Mouse (Mus musculus): ENCODE results near the gene Zc2hc1b. TPM values are rescaled to one million over a fixed set of nuclear protein-coding genes. Genes with fewer than 3 reads are reported as not detected.

The Zc2hc1b gene
- polyA plus RNA-seq (2015; fragmentation: Nextera tagmentation; extraction: Ambion mirVana) = not detected in 2 replicates

DNA sequence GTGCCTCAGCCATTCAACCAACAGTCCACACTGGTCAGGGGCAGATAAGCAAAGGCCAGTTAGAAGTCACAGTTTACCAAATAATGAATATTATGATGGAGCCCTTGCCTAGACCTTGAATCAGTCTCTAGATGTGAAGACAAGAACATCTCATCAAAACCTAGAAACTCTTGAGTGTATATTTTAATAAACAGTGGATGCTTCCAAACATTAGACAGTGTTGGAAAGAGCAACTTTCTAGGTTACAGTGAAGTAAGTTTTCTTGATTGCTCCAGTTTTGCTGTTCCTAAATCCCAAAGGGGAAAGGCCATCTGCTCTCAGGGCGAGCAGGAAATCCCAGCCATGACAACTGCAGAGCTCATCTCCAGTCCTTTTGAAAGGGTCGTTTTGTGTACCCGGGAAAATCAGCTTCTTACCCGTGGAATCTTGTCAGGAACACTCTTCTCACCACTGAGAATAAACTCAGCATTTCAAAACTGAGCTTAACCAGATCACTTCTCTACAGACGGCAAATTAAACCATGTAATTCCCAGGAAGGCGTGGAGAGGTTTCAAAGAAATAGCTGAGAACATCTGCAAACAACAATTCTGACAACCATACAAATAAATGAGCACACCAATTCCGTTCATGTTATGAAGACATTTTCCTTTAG lies at the start of gene Zc2hc1b:
Zc2hc1b (minus strand) TSS at position 51 of the 652 bp plus-strand sequence.
- Histone ChIP-seq H3K27me3 (no peaks in the 10 kb centered on the region), H3K9me3 (replicated peaks) (no peaks in the 10 kb centered on the region), H3K27ac (no peak within 1 kb of the TSS), H3K36me3 (peaks cover 61% of the 10 kb centered on the region), H3K4me1 (replicated peaks) (no peaks in the 10 kb centered on the region), H3K4me2 (no peak within 1 kb of the TSS), H3K9ac (no peak within 1 kb of the TSS), H3K4me3 (no peak within 1 kb of the TSS)
- 66% methylated on average over 7 of the region's 7 CpGs for WGBS
- ATAC-seq (replicated peaks; ENCODE audit: insufficient number of reproducible peaks, insufficient read depth, low FRiP score, low read depth) = no peak

GRCm38 (mm10) chr10:13225377-13226063 lies 47.7 kb upstream of the Zc2hc1b start:
- Histone ChIP-seq H3K4me2 (no peak overlapping the region), H3K9ac (no peak overlapping the region), H3K27me3 (no peaks in the 10 kb centered on the region), H3K4me1 (replicated peaks) (no peaks in the 10 kb centered on the region; the same call in 1 of the 2 replicates), H3K9me3 (replicated peaks) (no peaks in the 10 kb centered on the region), H3K4me3 (no peak overlapping the region), H3K27ac (no peak overlapping the region), H3K36me3 (peaks cover 52% of the 10 kb centered on the region)
- WGBS = 82% methylated on average over 7 of the region's 7 CpGs
- no peak for ATAC-seq (replicated peaks; ENCODE audit: insufficient number of reproducible peaks, insufficient read depth, low FRiP score, low read depth)

DNA sequence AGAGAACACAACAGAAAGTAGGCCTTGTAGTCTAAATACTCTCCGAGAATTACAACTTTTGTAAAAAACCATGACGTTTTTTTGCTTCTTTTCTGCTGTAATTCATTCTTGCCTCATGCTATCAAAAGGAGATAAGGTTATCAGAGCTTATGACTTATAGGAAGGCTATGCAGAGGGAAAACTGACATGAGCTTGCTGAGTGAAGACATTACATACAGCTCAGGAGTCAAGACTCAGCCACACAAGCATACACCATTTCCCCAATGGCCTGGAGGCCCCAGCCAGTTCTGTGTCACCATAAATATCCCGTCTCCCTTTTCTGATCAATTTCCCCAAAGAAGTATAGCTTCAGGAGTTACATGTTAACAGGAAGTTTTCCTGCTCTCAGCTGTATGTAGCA lies 44.3 kb upstream of the Zc2hc1b start:
- H3K4me3 ChIP-seq = no peak overlapping the region
- no peak overlapping the region for H3K27ac ChIP-seq
- no peak overlapping the region for H3K4me2 ChIP-seq
- ATAC-seq (replicated peaks; ENCODE audit: insufficient number of reproducible peaks, insufficient read depth, low FRiP score, low read depth) = no peak
- no peaks in the 10 kb centered on the region for H3K9me3 ChIP-seq (replicated peaks)
- H3K27me3 ChIP-seq = no peaks in the 10 kb centered on the region
- no peaks in the 10 kb centered on the region; the same call in 1 of the 2 replicates for H3K4me1 ChIP-seq (replicated peaks)
- H3K36me3 ChIP-seq = peaks cover 38% of the 10 kb centered on the region
- H3K9ac ChIP-seq = no peak overlapping the region
- 68% methylated on average over 3 of the region's 3 CpGs for WGBS

DNA sequence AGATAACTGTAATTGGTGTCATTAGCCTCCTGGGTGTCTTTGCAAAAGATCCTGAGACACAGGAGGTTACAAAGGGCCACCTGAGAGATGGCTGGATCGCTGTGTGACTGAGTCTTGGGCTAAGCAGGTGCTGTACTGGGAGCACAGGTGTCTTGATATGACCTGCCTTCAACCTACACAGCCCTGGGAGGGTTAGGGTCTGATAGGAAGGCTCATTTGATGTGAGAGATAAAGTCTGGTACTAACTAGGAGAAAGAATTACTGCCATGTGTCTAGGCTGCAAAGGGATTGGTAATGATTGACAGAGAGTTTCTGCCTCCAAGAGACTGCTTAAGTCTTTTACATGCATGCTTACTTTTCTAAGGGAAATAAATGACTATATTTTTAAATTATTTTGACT lies 42.2 kb upstream of the Zc2hc1b start:
- Histone ChIP-seq H3K4me1 (replicated peaks) (no peaks in the 10 kb centered on the region; the same call in 1 of the 2 replicates), H3K9ac (no peak overlapping the region), H3K4me3 (no peak overlapping the region), H3K27ac (no peak overlapping the region), H3K9me3 (replicated peaks) (no peaks in the 10 kb centered on the region), H3K27me3 (no peaks in the 10 kb centered on the region), H3K36me3 (peaks cover 38% of the 10 kb centered on the region), H3K4me2 (no peak overlapping the region)
- no peak for ATAC-seq (replicated peaks; ENCODE audit: insufficient number of reproducible peaks, insufficient read depth, low FRiP score, low read depth)
- WGBS = 72% methylated on average over 1 of the region's 1 CpGs

GRCm38 (mm10) chr10:13213956-13214355 lies 36.1 kb upstream of the Zc2hc1b start:
- no peak overlapping the region for H3K9ac ChIP-seq
- H3K4me2 ChIP-seq = peak overlapping the region; percentile 24; the same call in 1 of the 2 replicates

GRCm38 (mm10) chr10:13212829-13213228 lies 35.0 kb upstream of the Zc2hc1b start:
- Histone ChIP-seq H3K36me3 (no peaks in the 10 kb centered on the region; the same call in 1 of the 2 replicates), H3K4me1 (replicated peaks) (peaks cover 30% of the 10 kb centered on the region), H3K27ac (0 out of 2 replicates have a peak overlapping the region, but pooled peaks have one; percentile 2), H3K9ac (no peak overlapping the region), H3K9me3 (replicated peaks) (no peaks in the 10 kb centered on the region), H3K4me2 (no peak overlapping the region), H3K4me3 (no peak overlapping the region), H3K27me3 (no peaks in the 10 kb centered on the region)
- WGBS = 45% methylated on average over 6 of the region's 6 CpGs
- ATAC-seq (replicated peaks; ENCODE audit: insufficient number of reproducible peaks, insufficient read depth, low FRiP score, low read depth) = no peak

More at GRCm38 (mm10) chr10:13213956-13214355, 36.1 kb upstream of the Zc2hc1b start:
- Histone ChIP-seq H3K4me3 (no peak overlapping the region), H3K36me3 (peaks cover 1% of the 10 kb centered on the region; the same call in 1 of the 2 replicates), H3K4me1 (replicated peaks) (peaks cover 30% of the 10 kb centered on the region), H3K27ac (peak overlapping the region; percentile 66), H3K9me3 (replicated peaks) (no peaks in the 10 kb centered on the region), H3K27me3 (no peaks in the 10 kb centered on the region)
- no peak for ATAC-seq (replicated peaks; ENCODE audit: insufficient number of reproducible peaks, insufficient read depth, low FRiP score, low read depth)
- WGBS = 31% methylated on average over 12 of the region's 12 CpGs

DNA sequence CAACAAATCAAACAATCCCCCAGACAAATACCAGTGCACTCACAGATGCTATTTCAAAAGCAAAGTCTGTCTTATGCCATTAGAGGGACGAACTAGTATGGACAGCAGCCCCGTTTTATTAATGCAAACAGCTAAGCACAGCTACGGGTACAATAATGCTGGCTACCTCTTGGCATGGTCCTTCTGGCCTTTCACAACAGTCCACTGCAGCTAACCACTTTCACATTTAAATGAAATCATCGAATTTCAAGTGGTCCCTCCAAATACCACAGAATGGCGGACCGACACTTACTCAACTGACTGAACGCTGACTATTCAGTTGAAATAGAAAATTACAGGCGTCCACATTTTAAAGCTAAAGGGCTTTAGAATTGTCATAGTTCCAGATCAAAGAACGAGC lies 34.5 kb upstream of the Zc2hc1b start:
- H3K4me1 ChIP-seq (replicated peaks) = peaks cover 30% of the 10 kb centered on the region
- WGBS = 75% methylated on average over 9 of the region's 9 CpGs
- H3K9ac ChIP-seq = no peak overlapping the region

GRCm38 (mm10) chr10:13209930-13210637 lies 32.3 kb upstream of the Zc2hc1b start:
- WGBS = 35% methylated on average over 8 of the region's 8 CpGs
- H3K9ac ChIP-seq = no peak overlapping the region
- peak overlapping the region; percentile 49 for H3K27ac ChIP-seq
- peaks cover 30% of the 10 kb centered on the region for H3K4me1 ChIP-seq (replicated peaks)
- H3K36me3 ChIP-seq = no peaks in the 10 kb centered on the region
- H3K27me3 ChIP-seq = no peaks in the 10 kb centered on the region
- H3K4me3 ChIP-seq = no peak overlapping the region
- no peak for ATAC-seq (replicated peaks; ENCODE audit: insufficient number of reproducible peaks, insufficient read depth, low FRiP score, low read depth)
- H3K4me2 ChIP-seq = no peak overlapping the region
- H3K9me3 ChIP-seq (replicated peaks) = no peaks in the 10 kb centered on the region

More for the DNA sequence above, 34.5 kb upstream of the Zc2hc1b start:
- Histone ChIP-seq H3K36me3 (no peaks in the 10 kb centered on the region; the same call in 1 of the 2 replicates), H3K4me2 (no peak overlapping the region), H3K9me3 (replicated peaks) (no peaks in the 10 kb centered on the region), H3K4me3 (no peak overlapping the region), H3K27ac (no peak overlapping the region), H3K27me3 (no peaks in the 10 kb centered on the region)
- ATAC-seq (replicated peaks; ENCODE audit: insufficient number of reproducible peaks, insufficient read depth, low FRiP score, low read depth) = no peak

DNA sequence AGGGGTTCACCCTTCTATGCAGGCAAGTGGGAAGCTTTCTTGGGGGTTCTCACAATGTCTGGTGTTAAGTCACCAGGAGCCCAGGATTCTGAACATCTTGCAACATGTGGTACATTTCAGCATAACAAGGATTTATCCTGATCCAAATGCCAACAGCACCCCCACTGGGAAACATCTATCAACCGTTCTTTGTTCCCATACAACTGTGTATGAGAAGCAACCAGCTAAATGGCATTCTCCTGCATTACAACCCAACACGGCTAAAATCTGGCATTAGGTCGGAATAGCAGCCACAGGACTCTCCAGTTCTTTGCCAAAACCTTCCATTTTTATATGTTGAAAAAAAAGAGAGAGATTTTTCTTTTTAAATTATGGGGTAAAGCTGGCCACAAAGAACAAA lies 31.7 kb upstream of the Zc2hc1b start:
- no peak overlapping the region for H3K27ac ChIP-seq
- no peaks in the 10 kb centered on the region for H3K36me3 ChIP-seq
- no peak overlapping the region for H3K9ac ChIP-seq
- H3K4me2 ChIP-seq = no peak overlapping the region
- H3K4me3 ChIP-seq = no peak overlapping the region
- H3K9me3 ChIP-seq (replicated peaks) = no peaks in the 10 kb centered on the region
- no peaks in the 10 kb centered on the region for H3K27me3 ChIP-seq
- H3K4me1 ChIP-seq (replicated peaks) = peaks cover 29% of the 10 kb centered on the region
- 68% methylated on average over 3 of the region's 3 CpGs for WGBS
- no peak for ATAC-seq (replicated peaks; ENCODE audit: insufficient number of reproducible peaks, insufficient read depth, low FRiP score, low read depth)

GRCm38 (mm10) chr10:13209061-13209460 lies 31.2 kb upstream of the Zc2hc1b start:
- H3K4me3 ChIP-seq = no peak overlapping the region
- H3K9me3 ChIP-seq (replicated peaks) = no peaks in the 10 kb centered on the region
- no peaks in the 10 kb centered on the region for H3K36me3 ChIP-seq
- 91% methylated on average over 4 of the region's 4 CpGs for WGBS
- no peak overlapping the region for H3K4me2 ChIP-seq
- no peaks in the 10 kb centered on the region for H3K27me3 ChIP-seq
- H3K4me1 ChIP-seq (replicated peaks) = peaks cover 25% of the 10 kb centered on the region
- H3K9ac ChIP-seq = no peak overlapping the region
- H3K27ac ChIP-seq = no peak overlapping the region
- ATAC-seq (replicated peaks; ENCODE audit: insufficient number of reproducible peaks, insufficient read depth, low FRiP score, low read depth) = no peak

DNA sequence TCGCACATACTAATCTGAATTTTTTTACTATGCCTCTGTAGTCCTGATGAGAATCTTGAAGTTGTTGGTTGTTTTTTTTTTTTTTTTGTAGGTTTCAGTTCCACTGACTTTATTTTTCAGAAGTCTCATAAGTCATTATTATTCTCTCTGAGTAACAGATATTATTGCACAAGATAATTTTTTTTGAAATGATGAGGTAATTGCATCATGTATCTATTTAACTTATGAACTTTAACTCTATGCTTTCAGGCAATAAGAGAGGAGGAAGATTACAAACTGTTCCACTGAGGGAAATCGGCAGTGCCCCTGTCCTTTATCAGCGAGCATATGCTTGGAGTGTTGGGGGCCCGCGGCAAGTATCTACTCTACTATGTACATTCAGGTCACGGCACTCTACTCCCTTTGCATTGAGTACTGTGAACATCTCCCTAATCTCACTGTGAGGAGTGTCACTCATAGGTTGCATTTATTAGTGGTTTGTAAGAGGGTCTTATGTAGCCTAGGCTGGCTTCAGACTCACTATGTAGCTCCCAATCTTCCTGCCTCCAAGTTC lies 24.0 kb upstream of the Zc2hc1b start:
- Histone ChIP-seq H3K4me2 (no peak overlapping the region), H3K9me3 (replicated peaks) (no peaks in the 10 kb centered on the region), H3K9ac (no peak overlapping the region), H3K27ac (no peak overlapping the region), H3K27me3 (no peaks in the 10 kb centered on the region), H3K4me1 (replicated peaks) (no peaks in the 10 kb centered on the region), H3K36me3 (no peaks in the 10 kb centered on the region), H3K4me3 (no peak overlapping the region)
- ATAC-seq (replicated peaks; ENCODE audit: insufficient number of reproducible peaks, insufficient read depth, low FRiP score, low read depth) = no peak
- WGBS = 84% methylated on average over 6 of the region's 6 CpGs
